Mouse (Mus musculus) kidney, embryonic 15.5 days (tissue): ENCODE measurements at regions not wholly inside any gene's neighbourhood (a gene's known extent, or its start where the extent isn't known, plus 50 kb on each side); places are given as distances from the start of the nearest gene placed in this dataset.

Source experiments
- ATAC-seq: fragments of 200-750 bp; cut with Nextera tagmentation; replicated peaks from 2 replicates; pipeline ENCODE4 v1.8.0; 2017; ENCODE audit warnings: moderate TSS enrichment; ENCODE audit not compliant: low FRiP score
- H3K27ac ChIP-seq: fragments of 300-500 bp; sonication (generic); 2 replicates; pipeline ENCODE4 v1.5.1; 2015; ENCODE audit warnings: mild to moderate bottlenecking, inconsistent platforms
- H3K27me3 ChIP-seq: fragments of 300-500 bp; sonication (generic); 2 replicates; pipeline ENCODE4 v1.6.1; 2015; ENCODE audit warnings: inconsistent platforms
- H3K36me3 ChIP-seq: fragments of 300-500 bp; sonication (generic); 2 replicates; pipeline ENCODE4 v1.6.1; 2015; ENCODE audit warnings: inconsistent platforms
- H3K4me1 ChIP-seq: fragments of 300-500 bp; sonication (generic); 2 replicates; pipeline ENCODE4 v1.6.1; 2015; ENCODE audit warnings: inconsistent platforms
- H3K4me2 ChIP-seq: fragments of 300-500 bp; sonication (generic); 2 replicates; pipeline ENCODE4 v1.6.1; 2015; ENCODE audit warnings: moderate library complexity, mild to moderate bottlenecking, inconsistent platforms
- H3K4me3 ChIP-seq: fragments of 300-500 bp; sonication (generic); replicated peaks from 2 replicates; pipeline ENCODE4 v1.5.1; 2015; ENCODE audit warnings: mild to moderate bottlenecking, inconsistent platforms
- H3K9ac ChIP-seq: fragments of 300-500 bp; sonication (generic); 2 replicates; pipeline ENCODE4 v1.6.1; 2015; ENCODE audit warnings: mild to moderate bottlenecking, inconsistent platforms
- H3K9me3 ChIP-seq: fragments of 300-500 bp; sonication (generic); replicated peaks from 2 replicates; pipeline ENCODE4 v1.6.1; 2016; ENCODE audit warnings: inconsistent platforms
- WGBS: fragments of 180-500 bp; shearing (Covaris S2); methylation state at CpG from one replicate; pipeline ENCODE4 v1.1.7; 2015; ENCODE audit warnings: mixed read lengths; 5-methylcytosine and 5-hydroxymethylcytosine counted together

DNA sequence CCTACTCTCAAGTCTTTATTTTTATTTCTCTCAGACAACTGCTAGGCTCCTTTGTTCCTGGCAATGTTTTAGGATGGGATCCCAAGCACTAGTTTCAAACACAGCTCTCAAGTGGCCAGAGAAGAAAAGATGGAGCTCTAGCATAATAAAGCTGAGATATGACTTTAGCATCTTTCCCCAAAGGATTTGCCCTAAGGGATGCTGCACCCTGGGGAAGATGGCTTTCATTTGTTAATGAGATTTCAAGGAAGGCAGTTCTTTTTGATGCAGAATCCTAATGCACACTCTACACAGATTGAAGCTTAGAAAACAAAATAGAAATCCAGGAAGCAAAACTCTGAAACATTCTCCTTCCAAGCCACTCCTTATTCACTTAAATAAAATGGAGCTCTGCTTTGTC lies 350.1 kb upstream of the Got2 start:
- ATAC-seq = no peak
- Histone ChIP-seq H3K9ac (no peak overlapping the region), H3K27ac (no peak overlapping the region), H3K4me1 (no peaks in the 10 kb centered on the region), H3K36me3 (no peaks in the 10 kb centered on the region), H3K4me3 (no peak overlapping the region), H3K4me2 (no peak overlapping the region), H3K9me3 (no peaks in the 10 kb centered on the region), H3K27me3 (no peaks in the 10 kb centered on the region)

DNA sequence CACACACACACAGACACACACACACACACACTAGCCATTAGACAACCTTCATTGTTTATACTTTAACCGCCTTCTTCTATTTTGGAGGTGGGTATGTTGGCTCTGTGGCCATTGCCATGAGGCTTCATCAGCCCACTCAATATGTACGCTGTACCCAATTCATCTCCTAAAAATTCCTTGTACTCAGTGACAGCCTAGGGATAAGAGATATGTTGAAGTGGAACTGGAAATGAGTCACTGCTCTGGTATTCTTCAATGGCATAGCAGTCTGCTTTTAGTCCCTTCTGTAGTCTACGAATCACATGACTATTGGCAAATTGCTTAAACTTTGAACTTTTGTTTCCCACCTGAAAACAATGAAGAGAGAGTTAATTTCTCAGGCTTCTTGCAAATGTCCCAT lies 349.6 kb upstream of the Got2 start:
- Histone ChIP-seq H3K9me3 (no peaks in the 10 kb centered on the region), H3K9ac (no peak overlapping the region), H3K27ac (no peak overlapping the region), H3K4me1 (no peaks in the 10 kb centered on the region), H3K27me3 (no peaks in the 10 kb centered on the region), H3K4me3 (no peak overlapping the region), H3K36me3 (no peaks in the 10 kb centered on the region), H3K4me2 (no peak overlapping the region)
- WGBS = 73% methylated on average over 3 of the region's 3 CpGs
- no peak for ATAC-seq

DNA sequence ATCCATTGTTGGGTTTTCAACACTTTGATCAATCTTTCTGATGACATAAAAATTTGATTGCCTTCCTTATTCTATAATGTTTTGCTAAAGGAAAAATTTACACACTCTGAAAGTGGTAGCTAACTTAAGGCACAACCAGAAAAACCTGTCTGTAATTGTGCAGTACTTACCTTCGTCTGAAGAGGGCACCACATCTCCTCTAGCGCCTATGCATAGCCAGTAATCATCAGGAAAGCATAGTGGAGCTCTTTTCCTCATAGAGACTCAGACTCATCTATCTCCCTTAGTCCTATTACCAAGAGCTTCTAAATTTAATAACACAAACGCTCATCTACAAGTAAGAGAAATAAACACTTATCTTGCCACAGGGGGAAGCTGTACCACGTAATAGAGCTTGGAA lies 342.1 kb upstream of the Got2 start:
- no peaks in the 10 kb centered on the region for H3K27me3 ChIP-seq
- H3K9ac ChIP-seq = no peak overlapping the region
- peak; percentile 49 for ATAC-seq
- no peaks in the 10 kb centered on the region for H3K36me3 ChIP-seq
- H3K9me3 ChIP-seq = no peaks in the 10 kb centered on the region
- peaks cover 3% of the 10 kb centered on the region; the same call in 1 of the 2 replicates for H3K4me1 ChIP-seq
- H3K4me2 ChIP-seq = no peak overlapping the region
- H3K27ac ChIP-seq = no peak overlapping the region
- 41% methylated on average over 4 of the region's 4 CpGs for WGBS
- H3K4me3 ChIP-seq = no peak overlapping the region
